Mouse (Mus musculus): ENCODE measurements around the gene Abca9. TPM values are rescaled to one million over a fixed set of nuclear protein-coding genes. Genes with fewer than 3 reads are reported as not detected.

The Abca9 gene
- polyA plus RNA-seq, 1 experiment: 0.02 TPM

- TF ChIP-seq MAX (IDR thresholded peaks at IDR 0.05; ENCODE audit: low read depth): no peak
- no peak for TF ChIP-seq POLR2A (IDR thresholded peaks at IDR 0.05; ENCODE audit: insufficient read length, low read depth)
- no peak for TF ChIP-seq MYOG (IDR thresholded peaks at IDR 0.05; ENCODE audit: control insufficient read depth in 1 of 3, insufficient read depth in 1 of 3, insufficient read length in 2 of 3, low read depth in 2 of 3)
- TF ChIP-seq REST (IDR thresholded peaks at IDR 0.05; ENCODE audit: insufficient read depth, insufficient read length): no peak
- no peak for TF ChIP-seq TCF12 (IDR thresholded peaks at IDR 0.05; ENCODE audit: insufficient read depth, poor library complexity, severe bottlenecking)
- TF ChIP-seq MYOD1 (IDR thresholded peaks at IDR 0.05; ENCODE audit: control insufficient read depth in 1 of 3, insufficient read length in 2 of 3, low read depth in 2 of 3): no peak
- TF ChIP-seq CEBPB (IDR thresholded peaks at IDR 0.05; ENCODE audit: insufficient read depth, poor library complexity, severe bottlenecking): no peak
- no peak for TF ChIP-seq E2F4 (IDR thresholded peaks at IDR 0.05; ENCODE audit: insufficient read depth)
- TF ChIP-seq SRF (IDR thresholded peaks at IDR 0.05; ENCODE audit: control insufficient read depth, insufficient read length, low read depth): no peak
- TF ChIP-seq TCF3 (IDR thresholded peaks at IDR 0.05; ENCODE audit: insufficient read length, low read depth): no peak
- no peak for TF ChIP-seq POLR2AphosphoS2 (IDR thresholded peaks at IDR 0.05; ENCODE audit: insufficient read length, low read depth)
- no peak for TF ChIP-seq USF1 (IDR thresholded peaks at IDR 0.05; ENCODE audit: low read depth)
- H3K79me2 ChIP-seq (ENCODE audit: control insufficient read depth, insufficient read depth): no peaks in the 10 kb centered on the region
These were observed 12.0 kb downstream of the Abca9 start for GRCm38 (mm10) chr11:110155985-110156384.

GRCm38 (mm10) chr11:110147640-110148039, 20.4 kb downstream of the Abca9 start:
- H3K4me2 ChIP-seq (ENCODE audit: low read depth): no peak overlapping the region
- no peaks in the 10 kb centered on the region for H3K79me2 ChIP-seq (ENCODE audit: control insufficient read depth, insufficient read depth)
- H3K4me3 ChIP-seq: no peak overlapping the region
- H3ac ChIP-seq (ENCODE audit: control insufficient read depth, insufficient read length): no peak overlapping the region
- TF ChIP-seq SRF (IDR thresholded peaks at IDR 0.05; ENCODE audit: control insufficient read depth, insufficient read length, low read depth) (no peak), TCF12 (IDR thresholded peaks at IDR 0.05; ENCODE audit: insufficient read depth, poor library complexity, severe bottlenecking) (no peak), MYOG (IDR thresholded peaks at IDR 0.05; ENCODE audit: control insufficient read depth in 1 of 3, insufficient read depth in 1 of 3, insufficient read length in 2 of 3, low read depth in 2 of 3) (no peak), REST (IDR thresholded peaks at IDR 0.05; ENCODE audit: insufficient read depth, insufficient read length) (no peak), TCF3 (IDR thresholded peaks at IDR 0.05; ENCODE audit: insufficient read length, low read depth) (no peak), MYOD1 (IDR thresholded peaks at IDR 0.05; ENCODE audit: control insufficient read depth in 1 of 3, insufficient read length in 2 of 3, low read depth in 2 of 3) (no peak), POLR2AphosphoS2 (IDR thresholded peaks at IDR 0.05; ENCODE audit: insufficient read length, low read depth) (no peak), MAX (IDR thresholded peaks at IDR 0.05; ENCODE audit: low read depth) (no peak), USF1 (IDR thresholded peaks at IDR 0.05; ENCODE audit: low read depth) (no peak), E2F4 (IDR thresholded peaks at IDR 0.05; ENCODE audit: insufficient read depth) (no peak), CEBPB (IDR thresholded peaks at IDR 0.05; ENCODE audit: insufficient read depth, poor library complexity, severe bottlenecking) (no peak), POLR2A (IDR thresholded peaks at IDR 0.05; ENCODE audit: insufficient read length, low read depth) (no peak)
- H3K27me3 ChIP-seq (ENCODE audit: control insufficient read depth, insufficient read depth, insufficient read length): no peaks in the 10 kb centered on the region
- no peaks in the 10 kb centered on the region for H3K36me3 ChIP-seq (ENCODE audit: control insufficient read depth, insufficient read depth)

More at GRCm38 (mm10) chr11:110155985-110156384, 12.0 kb downstream of the Abca9 start:
- H3K27me3 ChIP-seq (ENCODE audit: control insufficient read depth, insufficient read depth, insufficient read length): no peaks in the 10 kb centered on the region
- H3ac ChIP-seq (ENCODE audit: control insufficient read depth, insufficient read length): no peak overlapping the region
- H3K4me3 ChIP-seq: no peak overlapping the region
- H3K4me2 ChIP-seq (ENCODE audit: low read depth): no peak overlapping the region
- no peaks in the 10 kb centered on the region for H3K36me3 ChIP-seq (ENCODE audit: control insufficient read depth, insufficient read depth)

GRCm38 (mm10) chr11:110145421-110145820, 22.6 kb downstream of the Abca9 start:
- TF ChIP-seq MAX (IDR thresholded peaks at IDR 0.05; ENCODE audit: low read depth): no peak
- TF ChIP-seq POLR2A (IDR thresholded peaks at IDR 0.05; ENCODE audit: insufficient read length, low read depth): no peak
- TF ChIP-seq SRF (IDR thresholded peaks at IDR 0.05; ENCODE audit: control insufficient read depth, insufficient read length, low read depth): no peak
- TF ChIP-seq POLR2AphosphoS2 (IDR thresholded peaks at IDR 0.05; ENCODE audit: insufficient read length, low read depth): no peak
- no peak for TF ChIP-seq TCF12 (IDR thresholded peaks at IDR 0.05; ENCODE audit: insufficient read depth, poor library complexity, severe bottlenecking)
- TF ChIP-seq TCF3 (IDR thresholded peaks at IDR 0.05; ENCODE audit: insufficient read length, low read depth): no peak
- no peak for TF ChIP-seq CEBPB (IDR thresholded peaks at IDR 0.05; ENCODE audit: insufficient read depth, poor library complexity, severe bottlenecking)
- no peak for TF ChIP-seq E2F4 (IDR thresholded peaks at IDR 0.05; ENCODE audit: insufficient read depth)
- TF ChIP-seq USF1 (IDR thresholded peaks at IDR 0.05; ENCODE audit: low read depth): no peak
- no peak for TF ChIP-seq MYOG (IDR thresholded peaks at IDR 0.05; ENCODE audit: control insufficient read depth in 1 of 3, insufficient read depth in 1 of 3, insufficient read length in 2 of 3, low read depth in 2 of 3)
- TF ChIP-seq MYOD1 (IDR thresholded peaks at IDR 0.05; ENCODE audit: control insufficient read depth in 1 of 3, insufficient read length in 2 of 3, low read depth in 2 of 3): no peak
- no peak for TF ChIP-seq REST (IDR thresholded peaks at IDR 0.05; ENCODE audit: insufficient read depth, insufficient read length)
- Histone ChIP-seq H3K4me2 (ENCODE audit: low read depth) (no peak overlapping the region), H3K4me3 (no peak overlapping the region), H3K79me2 (ENCODE audit: control insufficient read depth, insufficient read depth) (no peaks in the 10 kb centered on the region), H3ac (ENCODE audit: control insufficient read depth, insufficient read length) (no peak overlapping the region), H3K36me3 (ENCODE audit: control insufficient read depth, insufficient read depth) (no peaks in the 10 kb centered on the region), H3K27me3 (ENCODE audit: control insufficient read depth, insufficient read depth, insufficient read length) (no peaks in the 10 kb centered on the region)

GRCm38 (mm10) chr11:110130760-110131159, 37.2 kb downstream of the Abca9 start:
- Histone ChIP-seq H3ac (ENCODE audit: control insufficient read depth, insufficient read length) (no peak overlapping the region), H3K4me2 (ENCODE audit: low read depth) (no peak overlapping the region), H3K27me3 (ENCODE audit: control insufficient read depth, insufficient read depth, insufficient read length) (peaks cover 14% of the 10 kb centered on the region), H3K36me3 (ENCODE audit: control insufficient read depth, insufficient read depth) (no peaks in the 10 kb centered on the region), H3K79me2 (ENCODE audit: control insufficient read depth, insufficient read depth) (no peaks in the 10 kb centered on the region), H3K4me3 (no peak overlapping the region)
- no peak for TF ChIP-seq TCF12 (IDR thresholded peaks at IDR 0.05; ENCODE audit: insufficient read depth, poor library complexity, severe bottlenecking)
- TF ChIP-seq POLR2AphosphoS2 (IDR thresholded peaks at IDR 0.05; ENCODE audit: insufficient read length, low read depth): no peak
- no peak for TF ChIP-seq REST (IDR thresholded peaks at IDR 0.05; ENCODE audit: insufficient read depth, insufficient read length)
- peak; percentile 91 for TF ChIP-seq CEBPB (IDR thresholded peaks at IDR 0.05; ENCODE audit: insufficient read depth, poor library complexity, severe bottlenecking)

- no peak overlapping the region for H3K4me3 ChIP-seq
- no peaks in the 10 kb centered on the region for H3K27me3 ChIP-seq (ENCODE audit: control insufficient read depth, insufficient read depth, insufficient read length)
- no peak overlapping the region for H3ac ChIP-seq (ENCODE audit: control insufficient read depth, insufficient read length)
- H3K79me2 ChIP-seq (ENCODE audit: control insufficient read depth, insufficient read depth): no peaks in the 10 kb centered on the region
- no peak overlapping the region for H3K4me2 ChIP-seq (ENCODE audit: low read depth)
- no peak for TF ChIP-seq TCF3 (IDR thresholded peaks at IDR 0.05; ENCODE audit: insufficient read length, low read depth)
- no peak for TF ChIP-seq POLR2AphosphoS2 (IDR thresholded peaks at IDR 0.05; ENCODE audit: insufficient read length, low read depth)
- no peak for TF ChIP-seq MYOG (IDR thresholded peaks at IDR 0.05; ENCODE audit: control insufficient read depth in 1 of 3, insufficient read depth in 1 of 3, insufficient read length in 2 of 3, low read depth in 2 of 3)
- TF ChIP-seq TCF12 (IDR thresholded peaks at IDR 0.05; ENCODE audit: insufficient read depth, poor library complexity, severe bottlenecking): no peak
- TF ChIP-seq E2F4 (IDR thresholded peaks at IDR 0.05; ENCODE audit: insufficient read depth): no peak
- TF ChIP-seq POLR2A (IDR thresholded peaks at IDR 0.05; ENCODE audit: insufficient read length, low read depth): no peak
- TF ChIP-seq MYOD1 (IDR thresholded peaks at IDR 0.05; ENCODE audit: control insufficient read depth in 1 of 3, insufficient read length in 2 of 3, low read depth in 2 of 3): no peak
- TF ChIP-seq SRF (IDR thresholded peaks at IDR 0.05; ENCODE audit: control insufficient read depth, insufficient read length, low read depth): no peak
- TF ChIP-seq REST (IDR thresholded peaks at IDR 0.05; ENCODE audit: insufficient read depth, insufficient read length): no peak
- TF ChIP-seq MAX (IDR thresholded peaks at IDR 0.05; ENCODE audit: low read depth): no peak
- no peak for TF ChIP-seq USF1 (IDR thresholded peaks at IDR 0.05; ENCODE audit: low read depth)
- TF ChIP-seq CEBPB (IDR thresholded peaks at IDR 0.05; ENCODE audit: insufficient read depth, poor library complexity, severe bottlenecking): no peak
- no peaks in the 10 kb centered on the region for H3K36me3 ChIP-seq (ENCODE audit: control insufficient read depth, insufficient read depth)
These were observed 56.9 kb downstream of the Abca9 start for GRCm38 (mm10) chr11:110111137-110111536.

Measured in myocyte (in vitro differentiated cells).